Comparison of ENCODE assay signal across 18 mouse cellular contexts in genomic region chr3:121939658-121940057, GRCm38 (mm10).
"Had no signal": no experiment of that assay in that cellular context is flagged by ENCODE, and none has a peak within 500 bp of the region (broad histone marks: within the 10 kb centered on the region; RNA-seq: fewer than 3 reads in every experiment).

No protein-coding gene starts in this region.

- DNase-seq: kidney, adult 11 months; kidney, adult 9 months; kidney, postnatal 36 days; layer of hippocampus, adult 9-11 months; layer of hippocampus, postnatal 36 days; lung, adult 18-20 months; lung, postnatal 10 days; lung, postnatal 4 days; retina, postnatal 1 day; right cerebral cortex, postnatal 4 days; spleen, adult 18-20 months; thymus, adult 18-20 months; thymus, postnatal 25 days had no signal

- H3K4me3 ChIP-seq: megakaryocyte, embryonic 14.5 days; midbrain, embryonic 12.5 days; neural tube, embryonic 13.5 days had no signal

- H3K9ac ChIP-seq: midbrain, embryonic 12.5 days; neural tube, embryonic 13.5 days had no signal

- H3K27me3 ChIP-seq: midbrain, embryonic 12.5 days; neural tube, embryonic 13.5 days had no signal

- H3K27ac ChIP-seq: kidney, postnatal 0 days; midbrain, embryonic 12.5 days; neural tube, embryonic 13.5 days had no signal

- H3K36me3 ChIP-seq: midbrain, embryonic 12.5 days; neural tube, embryonic 13.5 days had no signal

- ATAC-seq: midbrain, embryonic 16.5 days had no signal

- H3K9me3 ChIP-seq: midbrain, embryonic 12.5 days; neural tube, embryonic 13.5 days had no signal

- H3K4me2 ChIP-seq: midbrain, embryonic 12.5 days; neural tube, embryonic 13.5 days had no signal

- H3K4me1 ChIP-seq: midbrain, embryonic 12.5 days; neural tube, embryonic 13.5 days had no signal
